Mouse (Mus musculus): ENCODE data around the gene Prnp. TPM values are rescaled to one million over a fixed set of nuclear protein-coding genes. Genes with fewer than 3 reads are reported as not detected.

Prnp gene
- total and polyA plus RNA-seq, 3 experiments, result 18.3 to 24.0 TPM; not detected in 1

DNA sequence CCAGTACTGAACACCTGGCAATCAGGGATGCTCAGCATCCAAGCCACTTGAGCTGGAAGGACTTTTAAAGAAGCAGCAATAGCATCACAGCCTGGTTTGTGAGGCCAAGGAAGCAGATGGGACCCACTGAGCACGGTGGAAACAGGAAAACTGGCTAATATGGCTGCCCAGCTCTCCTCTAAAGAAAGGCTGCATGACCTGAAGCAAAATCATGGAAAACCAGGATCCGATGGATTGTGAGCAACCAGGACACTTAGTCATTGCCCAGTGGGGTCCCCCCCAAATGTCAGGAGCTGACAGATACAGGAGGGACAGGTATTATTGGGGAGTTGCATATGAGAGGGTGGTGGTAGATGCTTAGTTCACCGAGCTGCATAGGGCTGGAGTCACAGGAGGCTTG lies 38.4 kb downstream of the Prnp start:
- no peak for DNase-seq (ENCODE audit: low read depth, low spot score)
- no peaks in the 10 kb centered on the region for H3K27me3 ChIP-seq (ENCODE audit: control insufficient read depth in 1 of 2, insufficient read depth in 2 of 2, low read length in 2 of 2)
- no peaks in the 10 kb centered on the region for H3K79me2 ChIP-seq (ENCODE audit: control insufficient read depth, insufficient read depth, low read length, poor library complexity)
- no peak overlapping the region for H3K27ac ChIP-seq (ENCODE audit: control insufficient read depth, low read depth, low read length)
- TF ChIP-seq MYB (IDR thresholded peaks at IDR 0.05; ENCODE audit: low read depth, low read length) (no peak), TCF12 (IDR thresholded peaks at IDR 0.05; ENCODE audit: low read depth, low read length) (no peak), NELFE (IDR thresholded peaks at IDR 0.05; ENCODE audit: low read depth, low read length) (no peak), ZC3H11A (IDR thresholded peaks at IDR 0.05; ENCODE audit: low read depth, low read length) (no peak), GATA1 (IDR thresholded peaks at IDR 0.05; ENCODE audit: low read depth, low read length) (no peak), HCFC1 (IDR thresholded peaks at IDR 0.05; ENCODE audit: low read depth, low read length) (no peak), GABPA (IDR thresholded peaks at IDR 0.05; ENCODE audit: low read depth, low read length) (no peak), RAD21 (IDR thresholded peaks at IDR 0.05; ENCODE audit: low read depth, low read length) (no peak), ELF1 (IDR thresholded peaks at IDR 0.05; ENCODE audit: low read depth, low read length) (no peak)
- H3K9ac ChIP-seq (ENCODE audit: control insufficient read depth, low read depth, low read length, poor library complexity, severe bottlenecking), result no peak overlapping the region
- no peaks in the 10 kb centered on the region for H3K36me3 ChIP-seq (ENCODE audit: control insufficient read depth in 1 of 2, insufficient read depth in 2 of 2, low read length in 2 of 2)
- no peak overlapping the region for H3K4me3 ChIP-seq (ENCODE audit: control insufficient read depth in 1 of 2, insufficient read depth in 1 of 2, low read depth in 2 of 2, low read length in 2 of 2)
- H3K9me3 ChIP-seq (replicated peaks; ENCODE audit: insufficient read depth, low read length), result no peaks in the 10 kb centered on the region
- H3K4me1 ChIP-seq (ENCODE audit: control insufficient read depth in 1 of 2, insufficient read depth in 2 of 2, low read length in 2 of 2), result no peaks in the 10 kb centered on the region

- Histone ChIP-seq H3K79me2 (ENCODE audit: control insufficient read depth, insufficient read depth, low read length, poor library complexity) (no peaks in the 10 kb centered on the region), H3K36me3 (ENCODE audit: control insufficient read depth in 1 of 2, insufficient read depth in 2 of 2, low read length in 2 of 2) (no peaks in the 10 kb centered on the region), H3K9ac (ENCODE audit: control insufficient read depth, low read depth, low read length, poor library complexity, severe bottlenecking) (no peak overlapping the region), H3K27me3 (ENCODE audit: control insufficient read depth in 1 of 2, insufficient read depth in 2 of 2, low read length in 2 of 2) (no peaks in the 10 kb centered on the region), H3K27ac (ENCODE audit: control insufficient read depth, low read depth, low read length) (no peak overlapping the region), H3K9me3 (replicated peaks; ENCODE audit: insufficient read depth, low read length) (no peaks in the 10 kb centered on the region), H3K4me3 (ENCODE audit: control insufficient read depth in 1 of 2, insufficient read depth in 1 of 2, low read depth in 2 of 2, low read length in 2 of 2) (no peak overlapping the region), H3K4me1 (ENCODE audit: control insufficient read depth in 1 of 2, insufficient read depth in 2 of 2, low read length in 2 of 2) (no peaks in the 10 kb centered on the region)
- TF ChIP-seq SMC3 (IDR thresholded peaks at IDR 0.05; ENCODE audit: low read depth, low read length) (no peak), SIN3A (IDR thresholded peaks at IDR 0.05; ENCODE audit: low read length) (no peak), RAD21 (IDR thresholded peaks at IDR 0.05; ENCODE audit: low read depth, low read length) (no peak), NRF1 (IDR thresholded peaks at IDR 0.05; ENCODE audit: insufficient read depth, low read depth, low read length, poor library complexity, severe bottlenecking) (no peak), USF1 (IDR thresholded peaks at IDR 0.05; ENCODE audit: low read depth, low read length) (no peak), MAZ (IDR thresholded peaks at IDR 0.05; ENCODE audit: low read depth, low read length) (no peak), NELFE (IDR thresholded peaks at IDR 0.05; ENCODE audit: low read depth, low read length) (no peak), MEF2A (IDR thresholded peaks at IDR 0.05; ENCODE audit: extremely low read depth, insufficient replicate concordance, low read depth, low read length, poor library complexity, severe bottlenecking) (no peak), MYC (IDR thresholded peaks at IDR 0.05; ENCODE audit: low read depth, low read length) (no peak), MXI1 (IDR thresholded peaks at IDR 0.05; ENCODE audit: low read depth, low read length) (no peak)
- DNase-seq (ENCODE audit: low read depth, low spot score), result no peak
Observed at GRCm38 (mm10) chr2:131948916-131949639, 39.4 kb downstream of the Prnp start.
